Mouse (Mus musculus) intestine, postnatal 0 days (tissue): Measurements from ENCODE around the gene Npw. TPM values are rescaled to one million over a fixed set of nuclear protein-coding genes. Genes with fewer than 3 reads are reported as not detected.
"Not testable (repeated sequence)": the region's sequence is repeated elsewhere in the genome, so short reads cannot be mapped to it uniquely, and the experiment has no call there.

Experiments used
- ATAC-seq: fragments of 200-750 bp; cut with Nextera tagmentation; 2 replicates; pipeline ENCODE4 v1.8.0; 2017; ENCODE audit warnings: mild to moderate bottlenecking, moderate TSS enrichment, moderate library complexity
- H3K27ac ChIP-seq: fragments of 300-500 bp; sonication (generic); 2 replicates; pipeline ENCODE4 v1.5.1; 2014; ENCODE audit warnings: mild to moderate bottlenecking, low read depth, low read length, moderate library complexity
- H3K27me3 ChIP-seq: fragments of 300-500 bp; sonication (generic); replicated peaks from 2 replicates; pipeline ENCODE4 v1.6.1; 2014; ENCODE audit warnings: low read length, mixed read lengths; ENCODE audit not compliant: control insufficient read depth, insufficient read depth
- H3K36me3 ChIP-seq: fragments of 300-500 bp; sonication (generic); 2 replicates; pipeline ENCODE4 v1.6.1; 2014; ENCODE audit warnings: mild to moderate bottlenecking, moderate library complexity; ENCODE audit not compliant: control insufficient read depth, insufficient read depth
- H3K4me1 ChIP-seq: fragments of 300-500 bp; sonication (generic); replicated peaks from 2 replicates; pipeline ENCODE4 v1.6.1; 2014; ENCODE audit warnings: antibody characterized with exemption, low read length, mixed read lengths; ENCODE audit not compliant: control insufficient read depth, insufficient read depth
- H3K4me2 ChIP-seq: fragments of 300-500 bp; sonication (generic); replicated peaks from 2 replicates; pipeline ENCODE4 v1.6.1; 2014; ENCODE audit warnings: low read depth, mild to moderate bottlenecking, moderate library complexity
- H3K4me3 ChIP-seq: fragments of 300-500 bp; sonication (generic); 2 replicates; pipeline ENCODE4 v1.5.1; 2014; ENCODE audit warnings: low read depth, low read length
- H3K9ac ChIP-seq: fragments of 300-500 bp; sonication (generic); 2 replicates; pipeline ENCODE4 v1.6.1; 2014; ENCODE audit warnings: mild to moderate bottlenecking, low read depth, low read length
- H3K9me3 ChIP-seq: fragments of 300-500 bp; sonication (generic); 2 replicates; pipeline ENCODE4 v1.6.1; 2016; ENCODE audit warnings: mixed run types; ENCODE audit not compliant: control insufficient read depth
- CTCF ChIP-seq: sonication (generic); IDR thresholded peaks from 2 replicates; pipeline ENCODE4 v1.5.1; 2016; ENCODE audit warnings: low read depth, mild to moderate bottlenecking, control low read depth, antibody characterized with exemption, moderate library complexity
- WGBS: fragments of 180-500 bp; shearing (Covaris S2); extraction: QIAGEN DNeasy Blood & Tissue Kit; methylation state at CpG from one replicate; pipeline ENCODE4 v1.1.7; 2014; 5-methylcytosine and 5-hydroxymethylcytosine counted together
- polyA plus RNA-seq: library from polyadenylated mRNA; unstranded; fragments of >200 nt; fragmentation: Nextera tagmentation; extraction: Ambion mirVana; gene quantifications from 2 replicates; pipeline ENCODE4 v1.2.1, GENCODE M21; 2015

The Npw gene
- polyA plus RNA-seq, 1 experiment from 2014 or later, result 0.20 TPM

GRCm38 (mm10) chr17:24676187-24676586 lies 17.9 kb upstream of the Npw start:
- no peak overlapping the region for H3K4me3 ChIP-seq
- WGBS, result 58% methylated on average over 2 of the region's 2 CpGs

GRCm38 (mm10) chr17:24674277-24674676 lies 16.0 kb upstream of the Npw start:
- no peaks in the 10 kb centered on the region for H3K9me3 ChIP-seq
- no peak for TF ChIP-seq CTCF
- no peak overlapping the region for H3K4me2 ChIP-seq
- no peak for ATAC-seq
- H3K4me1 ChIP-seq, result peaks cover 16% of the 10 kb centered on the region; the same call in 1 of the 2 replicates
- H3K9ac ChIP-seq, result no peak overlapping the region
- no peak overlapping the region for H3K27ac ChIP-seq
- H3K27me3 ChIP-seq, result no peaks in the 10 kb centered on the region
- H3K4me3 ChIP-seq, result no peak overlapping the region
- peaks cover 38% of the 10 kb centered on the region for H3K36me3 ChIP-seq
- WGBS, result 85% methylated on average over 7 of the region's 7 CpGs

More at GRCm38 (mm10) chr17:24676187-24676586, 17.9 kb upstream of the Npw start:
- Histone ChIP-seq H3K27ac (no peak overlapping the region), H3K36me3 (peaks cover 57% of the 10 kb centered on the region), H3K9me3 (no peaks in the 10 kb centered on the region), H3K9ac (no peak overlapping the region), H3K4me2 (no peak overlapping the region), H3K27me3 (no peaks in the 10 kb centered on the region), H3K4me1 (peaks cover 8% of the 10 kb centered on the region; the same call in 1 of the 2 replicates)
- TF ChIP-seq CTCF, result peak; percentile 90
- no peak; the same call in 1 of the 2 replicates for ATAC-seq

- Histone ChIP-seq H3K4me1 (peaks cover 16% of the 10 kb centered on the region), H3K9me3 (no peaks in the 10 kb centered on the region), H3K27me3 (no peaks in the 10 kb centered on the region), H3K4me3 (peak overlapping the region; percentile 3; the same call in 1 of the 2 replicates), H3K4me2 (peak overlapping the region; percentile 72), H3K36me3 (peaks cover 16% of the 10 kb centered on the region; the same call in 1 of the 2 replicates), H3K27ac (no peak overlapping the region; the same call in 1 of the 2 replicates), H3K9ac (no peak overlapping the region)
- peak; percentile 49 for ATAC-seq
- WGBS, result 11% methylated on average over 5 of the region's 5 CpGs
- no peak for TF ChIP-seq CTCF
Observed at GRCm38 (mm10) chr17:24672141-24672540, 13.9 kb upstream of the Npw start.

DNA sequence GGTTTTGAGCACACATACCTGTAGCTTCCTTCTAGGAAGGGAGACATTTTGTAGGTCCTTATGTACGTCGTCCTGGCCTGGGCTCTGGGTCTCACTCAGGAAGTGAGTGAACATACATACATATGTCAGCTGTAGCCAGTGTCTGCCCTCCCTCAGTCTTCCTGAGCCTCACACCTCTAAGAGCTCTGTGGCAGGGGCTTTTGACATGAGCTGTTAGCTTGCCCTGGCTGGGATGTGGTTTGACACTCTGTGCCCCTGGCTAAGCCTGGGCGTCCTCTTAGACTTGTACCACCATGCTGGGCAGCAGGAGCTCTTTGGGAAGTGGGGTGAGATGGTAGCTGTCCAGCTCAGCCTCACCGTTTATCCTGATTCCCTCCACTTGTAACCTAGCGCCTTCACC lies 13.1 kb upstream of the Npw start:
- no peak overlapping the region for H3K27ac ChIP-seq
- H3K9me3 ChIP-seq, result no peaks in the 10 kb centered on the region
- no peak for ATAC-seq

DNA sequence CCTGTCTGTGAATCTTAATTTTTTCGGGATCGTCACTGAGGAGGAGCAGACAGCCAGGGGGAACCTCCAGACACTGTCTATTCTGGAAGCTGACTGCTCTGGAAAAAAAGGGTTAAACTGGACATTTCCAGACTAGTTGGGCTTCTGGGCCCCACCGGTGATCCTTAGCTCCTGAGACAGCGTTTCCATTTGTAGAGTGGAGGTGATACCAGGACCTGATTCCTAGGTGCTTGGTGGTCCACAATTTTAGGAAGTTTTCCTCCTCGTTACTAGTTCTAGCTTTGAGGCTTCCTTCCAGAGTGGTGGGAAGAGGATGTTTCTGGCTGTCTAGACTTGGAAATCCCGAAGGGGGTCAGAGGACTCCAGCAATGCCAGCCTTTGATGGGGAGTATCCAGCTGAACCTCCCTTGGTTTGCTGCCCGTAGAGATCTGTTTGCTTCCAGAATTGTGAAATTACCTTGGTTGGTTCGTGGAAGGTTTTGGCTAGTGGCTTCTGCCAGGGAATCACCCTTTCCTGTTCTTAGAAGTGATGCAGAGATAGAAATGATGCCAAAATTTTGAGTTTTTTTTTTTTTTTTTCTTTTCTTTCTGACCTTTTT lies 12.1 kb upstream of the Npw start:
- 6% methylated on average over 8 of the region's 8 CpGs for WGBS
- Histone ChIP-seq H3K9me3 (no peaks in the 10 kb centered on the region), H3K36me3 (peaks cover 5% of the 10 kb centered on the region; the same call in 1 of the 2 replicates), H3K4me1 (peaks cover 16% of the 10 kb centered on the region), H3K4me3 (peak overlapping the region; percentile 90), H3K27me3 (no peaks in the 10 kb centered on the region), H3K9ac (peak overlapping the region; percentile 93), H3K27ac (peak overlapping the region; percentile 85; the same call in 1 of the 2 replicates), H3K4me2 (peak overlapping the region; percentile 72)
- no peak for ATAC-seq
- TF ChIP-seq CTCF, result no peak

More for the DNA sequence above, 13.1 kb upstream of the Npw start:
- 58% methylated on average over 5 of the region's 5 CpGs for WGBS
- Histone ChIP-seq H3K27me3 (no peaks in the 10 kb centered on the region), H3K9ac (no peak overlapping the region), H3K4me3 (no peak overlapping the region), H3K4me1 (peaks cover 16% of the 10 kb centered on the region), H3K36me3 (peaks cover 8% of the 10 kb centered on the region; the same call in 1 of the 2 replicates), H3K4me2 (peak overlapping the region; percentile 72)
- TF ChIP-seq CTCF, result no peak

GRCm38 (mm10) chr17:24669545-24670245 lies 11.4 kb upstream of the Npw start, which contains the start of gene Zfp598:
Zfp598 (plus strand) TSS chr17:24669687.
- ATAC-seq, result peak; percentile 95
- peak; percentile 51 for TF ChIP-seq CTCF
- under 1% methylated on average over 76 of the region's 80 CpGs for WGBS

DNA sequence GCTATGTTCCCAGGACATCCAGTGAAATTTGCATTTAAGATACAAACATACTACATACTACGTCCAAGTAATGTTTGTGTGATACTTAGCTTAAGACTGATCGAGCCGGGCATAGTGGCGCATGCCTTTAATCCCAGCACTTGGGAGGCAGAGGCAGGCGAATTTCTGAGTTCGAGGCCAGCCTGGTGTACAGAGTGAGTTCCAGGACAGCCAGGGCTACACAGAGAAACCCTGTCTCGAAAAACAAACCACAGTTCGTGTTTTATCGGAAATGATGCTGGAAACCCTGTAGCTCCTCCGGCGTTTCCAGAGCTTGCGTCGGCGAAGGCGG lies 10.9 kb upstream of the Npw start:
- WGBS, result 11% methylated on average over 15 of the region's 15 CpGs

More at GRCm38 (mm10) chr17:24669545-24670245, 11.4 kb upstream of the Npw start, which contains the start of gene Zfp598:
- Histone ChIP-seq H3K9me3 (no peaks in the 10 kb centered on the region), H3K4me3 (peak within 1 kb of the TSS; percentile 90), H3K4me2 (peak within 1 kb of the TSS; percentile 72), H3K36me3 (peaks cover 5% of the 10 kb centered on the region; the same call in 1 of the 2 replicates), H3K27me3 (no peaks in the 10 kb centered on the region), H3K27ac (peak within 1 kb of the TSS; percentile 85), H3K4me1 (peaks cover 16% of the 10 kb centered on the region), H3K9ac (peak within 1 kb of the TSS; percentile 93)

More for the DNA sequence above, 10.9 kb upstream of the Npw start:
- peak; percentile 2 for ATAC-seq
- not testable (repeated sequence) for H3K27me3 ChIP-seq, H3K9me3 ChIP-seq, H3K36me3 ChIP-seq
- Histone ChIP-seq H3K4me1 (peaks cover 16% of the 10 kb centered on the region), H3K4me3 (peak overlapping the region; percentile 90), H3K27ac (peak overlapping the region; percentile 85), H3K9ac (0 out of 2 replicates have a peak overlapping the region, but pooled peaks have one; percentile 93), H3K4me2 (peak overlapping the region; percentile 72)
